Mouse (Mus musculus): Measurements from ENCODE around the gene Taar7a. TPM values are rescaled to one million over a fixed set of nuclear protein-coding genes. Genes with fewer than 3 reads are reported as not detected.

Gene Taar7a
- polyA plus RNA-seq, 1 experiment = not detected

DNA sequence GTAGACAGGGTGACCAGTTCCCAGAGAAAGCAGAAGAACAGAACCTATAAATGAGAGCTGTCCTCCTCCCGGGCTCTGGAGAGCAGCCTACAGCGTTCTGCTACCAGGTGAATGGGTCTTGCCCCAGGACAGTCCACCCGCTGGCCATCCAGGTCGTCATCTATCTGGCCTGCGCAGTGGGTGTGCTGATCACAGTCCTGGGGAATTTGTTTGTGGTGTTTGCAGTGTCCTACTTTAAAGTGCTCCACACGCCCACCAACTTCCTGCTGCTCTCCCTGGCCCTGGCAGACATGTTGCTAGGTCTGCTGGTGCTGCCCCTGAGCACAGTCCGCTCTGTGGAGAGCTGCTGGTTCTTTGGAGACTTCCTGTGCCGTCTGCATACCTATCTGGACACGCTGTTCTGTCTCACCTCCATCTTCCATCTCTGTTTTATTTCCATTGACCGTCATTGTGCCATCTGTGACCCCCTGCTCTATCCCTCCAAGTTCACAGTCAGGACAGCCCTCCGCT, 22.6 kb downstream of the Taar7a start, which contains the start of gene Taar5:
Gene Taar5 (plus strand): TSS at position 51 of the 510 bp plus-strand sequence.
- TF ChIP-seq POLR2A (IDR thresholded peaks at IDR 0.05; ENCODE audit: control insufficient read depth, low read depth, low read length) (no peak), CTCF (IDR thresholded peaks at IDR 0.05; ENCODE audit: control insufficient read depth, insufficient read depth, insufficient replicate concordance, low read depth, low read length) (no peak)
- no peaks in the 10 kb centered on the region for H3K4me1 ChIP-seq (ENCODE audit: control insufficient read depth, insufficient read depth, low read length)
- H3K27ac ChIP-seq (ENCODE audit: control insufficient read depth, insufficient read depth, low read depth, low read length) = no peak within 1 kb of the TSS
- no peaks in the 10 kb centered on the region for H3K36me3 ChIP-seq (ENCODE audit: control insufficient read depth, insufficient read depth, low read length)
- no peak within 1 kb of the TSS for H3K4me3 ChIP-seq (ENCODE audit: control insufficient read depth, low read depth, low read length)
- H3K27me3 ChIP-seq (ENCODE audit: control insufficient read depth, insufficient read depth, low read length) = no peaks in the 10 kb centered on the region

DNA sequence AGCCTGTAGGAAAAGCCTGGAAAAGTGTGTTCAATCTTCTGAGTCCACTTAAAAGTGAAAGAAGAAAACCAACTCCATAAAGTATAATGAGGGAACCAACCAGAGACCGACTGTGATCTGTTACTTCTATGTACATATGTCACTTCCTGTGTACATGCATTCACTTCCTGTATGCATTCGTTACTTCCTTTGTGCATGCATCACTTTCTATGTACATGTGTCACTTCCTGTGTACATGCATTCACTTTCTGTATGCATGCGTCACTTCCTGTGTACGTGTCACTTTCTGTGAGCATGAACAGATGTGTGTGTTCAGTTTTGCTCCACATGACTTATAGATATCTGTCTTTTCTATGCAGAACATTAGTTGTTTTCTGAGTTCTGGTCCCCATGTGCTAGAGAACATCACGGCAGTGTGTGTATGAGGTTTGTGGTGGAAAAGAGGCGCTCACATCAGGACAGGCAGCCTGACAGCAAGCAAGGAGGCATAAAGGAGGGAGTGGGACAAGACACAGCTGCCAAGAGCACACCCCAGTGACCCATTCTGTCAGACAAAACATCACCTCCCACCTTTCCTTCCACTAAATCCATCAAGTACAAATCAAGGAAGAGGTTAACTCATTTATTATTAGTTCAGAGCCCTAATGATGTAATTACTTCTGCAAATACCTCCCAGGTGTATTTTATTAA, 28.2 kb downstream of the Taar7a start:
- no peak for TF ChIP-seq POLR2A (IDR thresholded peaks at IDR 0.05; ENCODE audit: control insufficient read depth, low read depth, low read length)
- no peak for TF ChIP-seq CTCF (IDR thresholded peaks at IDR 0.05; ENCODE audit: control insufficient read depth, insufficient read depth, insufficient replicate concordance, low read depth, low read length)
- no peaks in the 10 kb centered on the region for H3K27me3 ChIP-seq (ENCODE audit: control insufficient read depth, insufficient read depth, low read length)
- H3K4me3 ChIP-seq (ENCODE audit: control insufficient read depth, low read depth, low read length) = no peak overlapping the region
- no peak overlapping the region for H3K27ac ChIP-seq (ENCODE audit: control insufficient read depth, insufficient read depth, low read depth, low read length)
- no peaks in the 10 kb centered on the region for H3K4me1 ChIP-seq (ENCODE audit: control insufficient read depth, insufficient read depth, low read length)
- no peaks in the 10 kb centered on the region for H3K36me3 ChIP-seq (ENCODE audit: control insufficient read depth, insufficient read depth, low read length)

DNA sequence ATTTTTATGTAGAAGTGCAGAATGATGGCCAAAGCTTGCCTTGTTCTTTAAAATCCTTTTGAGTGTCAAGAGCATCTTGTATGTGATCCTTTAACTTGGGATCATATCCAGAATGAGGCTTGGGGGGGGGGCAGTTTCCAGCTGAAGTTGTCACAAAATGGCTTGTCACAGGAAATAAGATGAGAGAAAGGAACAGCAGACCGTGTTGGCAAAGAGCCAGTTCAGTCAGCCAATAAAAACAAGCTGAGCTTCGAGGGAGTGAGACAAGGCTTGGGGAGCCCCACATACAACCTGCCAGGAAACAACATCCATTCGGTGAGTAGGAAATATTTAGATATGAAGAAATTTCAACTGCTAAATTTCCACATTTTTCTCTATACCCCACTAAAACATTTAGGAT, 29.8 kb downstream of the Taar7a start:
- no peaks in the 10 kb centered on the region for H3K27me3 ChIP-seq (ENCODE audit: control insufficient read depth, insufficient read depth, low read length)
- no peaks in the 10 kb centered on the region for H3K4me1 ChIP-seq (ENCODE audit: control insufficient read depth, insufficient read depth, low read length)
- H3K27ac ChIP-seq (ENCODE audit: control insufficient read depth, insufficient read depth, low read depth, low read length) = no peak overlapping the region
- no peak overlapping the region for H3K4me3 ChIP-seq (ENCODE audit: control insufficient read depth, low read depth, low read length)
- TF ChIP-seq CTCF (IDR thresholded peaks at IDR 0.05; ENCODE audit: control insufficient read depth, insufficient read depth, insufficient replicate concordance, low read depth, low read length) (no peak), POLR2A (IDR thresholded peaks at IDR 0.05; ENCODE audit: control insufficient read depth, low read depth, low read length) (no peak)
- no peaks in the 10 kb centered on the region for H3K36me3 ChIP-seq (ENCODE audit: control insufficient read depth, insufficient read depth, low read length)

DNA sequence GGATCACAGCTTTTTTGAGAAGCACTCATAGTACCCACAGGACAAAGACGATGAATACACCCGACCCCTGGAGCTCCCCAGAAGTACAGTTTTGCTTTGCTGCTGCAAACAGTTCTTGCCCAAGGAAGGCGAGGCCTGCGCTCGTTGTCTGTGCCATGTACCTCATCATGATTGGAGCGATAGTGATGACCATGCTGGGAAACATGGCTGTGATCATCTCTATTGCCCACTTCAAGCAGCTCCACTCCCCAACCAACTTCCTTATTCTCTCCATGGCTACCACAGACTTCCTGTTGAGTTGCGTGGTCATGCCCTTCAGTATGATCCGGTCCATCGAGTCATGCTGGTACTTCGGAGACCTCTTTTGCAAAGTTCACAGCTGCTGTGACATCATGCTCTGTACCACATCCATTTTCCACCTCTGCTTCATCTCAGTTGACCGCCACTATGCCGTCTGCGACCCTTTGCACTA, 32.8 kb downstream of the Taar7a start, which contains the start of gene Taar4:
Gene Taar4 (plus strand): TSS at position 51 of the 472 bp plus-strand sequence.
- Histone ChIP-seq H3K27me3 (ENCODE audit: control insufficient read depth, insufficient read depth, low read length) (no peaks in the 10 kb centered on the region), H3K27ac (ENCODE audit: control insufficient read depth, insufficient read depth, low read depth, low read length) (no peak within 1 kb of the TSS), H3K4me1 (ENCODE audit: control insufficient read depth, insufficient read depth, low read length) (no peaks in the 10 kb centered on the region), H3K36me3 (ENCODE audit: control insufficient read depth, insufficient read depth, low read length) (no peaks in the 10 kb centered on the region), H3K4me3 (ENCODE audit: control insufficient read depth, low read depth, low read length) (no peak within 1 kb of the TSS)
- TF ChIP-seq CTCF (IDR thresholded peaks at IDR 0.05; ENCODE audit: control insufficient read depth, insufficient read depth, insufficient replicate concordance, low read depth, low read length) (no peak), POLR2A (IDR thresholded peaks at IDR 0.05; ENCODE audit: control insufficient read depth, low read depth, low read length) (no peak)

DNA sequence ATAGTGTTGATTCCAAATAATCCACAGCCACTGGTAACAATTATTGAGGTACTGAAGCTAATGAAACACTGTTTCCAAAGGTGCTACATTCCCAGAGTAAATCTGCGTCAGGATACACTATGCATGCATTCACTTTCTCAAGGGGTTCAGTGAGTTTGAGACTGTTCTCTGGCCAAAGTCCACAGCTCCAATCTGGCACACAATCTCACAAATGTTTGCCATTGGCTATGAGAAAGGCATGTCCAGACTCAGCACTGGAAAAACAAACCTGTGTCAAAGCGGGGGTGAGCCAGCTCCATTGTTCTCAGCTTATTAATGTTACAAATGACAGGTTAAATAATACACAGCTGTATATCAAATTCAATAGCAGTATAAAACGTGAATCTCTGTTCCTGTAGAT, 34.2 kb downstream of the Taar7a start:
- TF ChIP-seq POLR2A (IDR thresholded peaks at IDR 0.05; ENCODE audit: control insufficient read depth, low read depth, low read length) (no peak), CTCF (IDR thresholded peaks at IDR 0.05; ENCODE audit: control insufficient read depth, insufficient read depth, insufficient replicate concordance, low read depth, low read length) (no peak)
- H3K4me1 ChIP-seq (ENCODE audit: control insufficient read depth, insufficient read depth, low read length) = no peaks in the 10 kb centered on the region
- H3K27ac ChIP-seq (ENCODE audit: control insufficient read depth, insufficient read depth, low read depth, low read length) = no peak overlapping the region
- H3K27me3 ChIP-seq (ENCODE audit: control insufficient read depth, insufficient read depth, low read length) = no peaks in the 10 kb centered on the region
- no peak overlapping the region for H3K4me3 ChIP-seq (ENCODE audit: control insufficient read depth, low read depth, low read length)
- H3K36me3 ChIP-seq (ENCODE audit: control insufficient read depth, insufficient read depth, low read length) = no peaks in the 10 kb centered on the region

DNA sequence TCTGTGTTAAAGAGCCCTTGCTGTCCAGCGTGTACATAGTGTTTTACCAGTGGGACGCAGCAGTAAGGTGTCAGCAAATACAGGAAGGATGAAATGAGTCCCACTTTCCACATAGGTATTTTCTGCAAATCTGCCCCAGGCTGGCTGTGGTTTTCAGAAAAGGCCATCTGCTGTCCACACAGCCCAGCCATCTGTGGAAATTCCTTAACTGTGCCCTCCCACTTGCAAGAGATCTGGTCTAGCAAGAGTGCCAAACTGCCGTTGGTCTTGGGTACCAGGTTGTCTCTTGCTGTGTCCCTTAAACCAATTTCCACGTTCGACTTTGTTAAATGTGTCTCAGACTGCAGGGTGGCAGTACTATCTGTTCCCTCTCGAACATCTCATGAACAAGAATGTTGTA, 41.6 kb downstream of the Taar7a start:
- Histone ChIP-seq H3K27me3 (ENCODE audit: control insufficient read depth, insufficient read depth, low read length) (no peaks in the 10 kb centered on the region), H3K36me3 (ENCODE audit: control insufficient read depth, insufficient read depth, low read length) (no peaks in the 10 kb centered on the region), H3K4me3 (ENCODE audit: control insufficient read depth, low read depth, low read length) (no peak overlapping the region), H3K27ac (ENCODE audit: control insufficient read depth, insufficient read depth, low read depth, low read length) (no peak overlapping the region), H3K4me1 (ENCODE audit: control insufficient read depth, insufficient read depth, low read length) (no peaks in the 10 kb centered on the region)
- TF ChIP-seq CTCF (IDR thresholded peaks at IDR 0.05; ENCODE audit: control insufficient read depth, insufficient read depth, insufficient replicate concordance, low read depth, low read length) = no peak
- no peak for TF ChIP-seq POLR2A (IDR thresholded peaks at IDR 0.05; ENCODE audit: control insufficient read depth, low read depth, low read length)

DNA sequence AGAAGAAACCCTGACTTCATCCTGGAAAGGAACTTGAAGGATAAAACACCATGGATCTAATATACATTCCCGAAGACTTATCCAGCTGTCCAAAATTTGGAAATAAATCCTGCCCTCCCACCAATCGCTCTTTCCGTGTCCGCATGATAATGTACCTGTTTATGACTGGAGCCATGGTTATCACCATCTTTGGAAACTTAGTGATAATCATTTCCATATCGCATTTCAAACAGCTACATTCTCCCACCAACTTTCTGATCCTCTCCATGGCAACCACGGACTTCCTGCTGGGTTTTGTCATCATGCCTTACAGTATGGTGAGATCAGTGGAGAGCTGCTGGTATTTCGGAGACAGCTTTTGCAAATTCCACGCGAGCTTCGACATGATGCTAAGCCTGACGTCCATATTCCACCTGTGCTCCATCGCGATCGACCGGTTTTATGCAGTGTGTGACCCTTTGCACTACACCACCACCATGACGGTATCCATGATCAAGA, 43.7 kb downstream of the Taar7a start, which contains the start of gene Taar3:
Gene Taar3 (plus strand): TSS at position 51 of the 498 bp plus-strand sequence.
- H3K4me1 ChIP-seq (ENCODE audit: control insufficient read depth, insufficient read depth, low read length) = no peaks in the 10 kb centered on the region
- H3K4me3 ChIP-seq (ENCODE audit: control insufficient read depth, low read depth, low read length) = no peak within 1 kb of the TSS
- no peaks in the 10 kb centered on the region for H3K36me3 ChIP-seq (ENCODE audit: control insufficient read depth, insufficient read depth, low read length)
- no peak within 1 kb of the TSS for H3K27ac ChIP-seq (ENCODE audit: control insufficient read depth, insufficient read depth, low read depth, low read length)
- TF ChIP-seq CTCF (IDR thresholded peaks at IDR 0.05; ENCODE audit: control insufficient read depth, insufficient read depth, insufficient replicate concordance, low read depth, low read length) (no peak), POLR2A (IDR thresholded peaks at IDR 0.05; ENCODE audit: control insufficient read depth, low read depth, low read length) (no peak)
- no peaks in the 10 kb centered on the region for H3K27me3 ChIP-seq (ENCODE audit: control insufficient read depth, insufficient read depth, low read length)
